Mouse (Mus musculus) thymus, adult 2 months (tissue): ENCODE data around the gene Zfp983. TPM values are rescaled to one million over a fixed set of nuclear protein-coding genes. Genes with fewer than 3 reads are reported as not detected.
"Not testable (repeated sequence)": the region's sequence is repeated elsewhere in the genome, so short reads cannot be mapped to it uniquely, and the experiment has no call there.

Experiments
- DNase-seq: peaks from one replicate; pipeline ENCODE4 v3.0.0; 2021
- H3K27ac ChIP-seq: fragments of 200-500 bp; 2 replicates; pipeline ENCODE4 v1.5.1; 2012; ENCODE audit warnings: low read length, control low read depth; ENCODE audit not compliant: control insufficient read depth, insufficient read depth
- H3K27me3 ChIP-seq: fragments of 200-500 bp; 2 replicates; pipeline ENCODE4 v1.6.1; 2012; ENCODE audit warnings: mild to moderate bottlenecking, low read length, moderate library complexity, mixed read lengths; ENCODE audit not compliant: control insufficient read depth, insufficient read depth
- H3K36me3 ChIP-seq: fragments of 200-500 bp; 2 replicates; pipeline ENCODE4 v1.6.1; 2012; ENCODE audit warnings: mild to moderate bottlenecking, low read length, moderate library complexity; ENCODE audit not compliant: control insufficient read depth, insufficient read depth
- H3K4me1 ChIP-seq: fragments of 200-500 bp; replicated peaks from 2 replicates; pipeline ENCODE4 v1.6.1; 2012; ENCODE audit warnings: low read length; ENCODE audit not compliant: control insufficient read depth, insufficient read depth
- H3K4me3 ChIP-seq: fragments of 200-500 bp; 2 replicates; pipeline ENCODE4 v1.5.1; 2012; ENCODE audit warnings: mild to moderate bottlenecking, low read length, control low read depth, moderate library complexity; ENCODE audit not compliant: control insufficient read depth, insufficient read depth
- CTCF ChIP-seq: fragments of 200-500 bp; IDR thresholded peaks from 2 replicates; pipeline ENCODE4 v1.5.1; 2012; ENCODE audit warnings: mild to moderate bottlenecking, control low read depth, low read length, moderate library complexity, borderline replicate concordance; ENCODE audit not compliant: control insufficient read depth, poor library complexity, insufficient read depth; ENCODE audit errors: extremely low read depth
- POLR2A ChIP-seq: fragments of 200-500 bp; IDR thresholded peaks from 2 replicates; pipeline ENCODE4 v1.6.1; 2012; ENCODE audit warnings: mild to moderate bottlenecking, low read length, control low read depth, moderate library complexity; ENCODE audit not compliant: control insufficient read depth, poor library complexity, insufficient read depth; ENCODE audit errors: extremely low read depth
- WGBS: fragments of 180-500 bp; shearing (Covaris S2); methylation state at CpG from one replicate; pipeline ENCODE4 v1.1.7; 2018; 5-methylcytosine and 5-hydroxymethylcytosine counted together
- polyA plus RNA-seq: library from polyadenylated mRNA; depleted of rRNA; stranded (reverse); fragments of >200 nt; gene quantifications from 2 replicates; pipeline ENCODE4 v1.2.3, GENCODE M21; 2012

Gene Zfp983
- polyA plus RNA-seq, 1 experiment: 1.6 TPM

GRCm38 (mm10) chr17:21679273-21680018 is 29.0 kb downstream of the Zfp983 start:
- peak; percentile 31; the same call in 1 of the 2 replicates for TF ChIP-seq CTCF
- TF ChIP-seq POLR2A: 0 out of 2 replicates have a peak, but pooled peaks have one; percentile 24
- WGBS: under 1% methylated on average over 9 of the region's 9 CpGs

GRCm38 (mm10) chr17:21680019-21680376 is 29.6 kb downstream of the Zfp983 start:
- H3K36me3 ChIP-seq, H3K4me1 ChIP-seq, DNase-seq, H3K27me3 ChIP-seq: not testable (repeated sequence)
- 2% methylated on average over 10 of the region's 10 CpGs for WGBS
- peak overlapping the region; percentile 84 for H3K4me3 ChIP-seq
- peak overlapping the region; percentile 69 for H3K27ac ChIP-seq

More at GRCm38 (mm10) chr17:21679273-21680018, 29.0 kb downstream of the Zfp983 start:
- Histone ChIP-seq H3K36me3 (no peaks in the 10 kb centered on the region), H3K27me3 (no peaks in the 10 kb centered on the region), H3K4me3 (peak overlapping the region; percentile 84), H3K4me1 (peaks cover 3% of the 10 kb centered on the region), H3K27ac (peak overlapping the region; percentile 92)
- peak; percentile 93 for DNase-seq

GRCm38 (mm10) chr17:21691560-21691959 is 41.1 kb downstream of the Zfp983 start, which contains the start of gene Gm10226:
Gm10226 (plus strand) TSS chr17:21691860.
- Histone ChIP-seq H3K4me1 (no peaks in the 10 kb centered on the region), H3K36me3 (peaks cover 17% of the 10 kb centered on the region), H3K27ac (no peak within 1 kb of the TSS), H3K4me3 (no peak within 1 kb of the TSS), H3K27me3 (no peaks in the 10 kb centered on the region)
- no peak for DNase-seq
- WGBS: 97% methylated on average over 3 of the region's 3 CpGs
- TF ChIP-seq POLR2A (no peak), CTCF (no peak)

- Histone ChIP-seq H3K27me3 (no peaks in the 10 kb centered on the region), H3K4me1 (no peaks in the 10 kb centered on the region), H3K4me3 (no peak overlapping the region), H3K27ac (no peak overlapping the region), H3K36me3 (peaks cover 17% of the 10 kb centered on the region)
- no peak for TF ChIP-seq CTCF
- TF ChIP-seq POLR2A: no peak
- DNase-seq: no peak
- 90% methylated on average over 3 of the region's 3 CpGs for WGBS
Observed at GRCm38 (mm10) chr17:21693342-21693741, 42.9 kb downstream of the Zfp983 start.

GRCm38 (mm10) chr17:21696073-21696472 is 45.6 kb downstream of the Zfp983 start:
- no peak for TF ChIP-seq CTCF
- DNase-seq: no peak
- peaks cover 5% of the 10 kb centered on the region; the same call in 1 of the 2 replicates for H3K36me3 ChIP-seq
- no peaks in the 10 kb centered on the region for H3K27me3 ChIP-seq
- no peaks in the 10 kb centered on the region for H3K4me1 ChIP-seq
- H3K4me3 ChIP-seq: no peak overlapping the region
- no peak overlapping the region for H3K27ac ChIP-seq

- Histone ChIP-seq H3K4me3 (no peak overlapping the region), H3K27me3 (no peaks in the 10 kb centered on the region), H3K36me3 (no peaks in the 10 kb centered on the region), H3K4me1 (peaks cover 3% of the 10 kb centered on the region), H3K27ac (no peak overlapping the region)
- 39% methylated on average over 5 of the region's 5 CpGs for WGBS
- TF ChIP-seq POLR2A: no peak
- TF ChIP-seq CTCF: no peak
- no peak for DNase-seq
Observed at GRCm38 (mm10) chr17:21702281-21703240, 52.1 kb downstream of the Zfp983 start.
